Mouse (Mus musculus): Measurements from ENCODE around the gene A630076J17Rik. TPM values are rescaled to one million over a fixed set of nuclear protein-coding genes. Genes with fewer than 3 reads are reported as not detected.
A peak's percentile ranks its signal among the peaks of the same experiment; 100 is the strongest.

Gene A630076J17Rik
- total and polyA plus RNA-seq, 2 experiments from 2014 or later = 0.11 TPM; not detected in 1

DNA sequence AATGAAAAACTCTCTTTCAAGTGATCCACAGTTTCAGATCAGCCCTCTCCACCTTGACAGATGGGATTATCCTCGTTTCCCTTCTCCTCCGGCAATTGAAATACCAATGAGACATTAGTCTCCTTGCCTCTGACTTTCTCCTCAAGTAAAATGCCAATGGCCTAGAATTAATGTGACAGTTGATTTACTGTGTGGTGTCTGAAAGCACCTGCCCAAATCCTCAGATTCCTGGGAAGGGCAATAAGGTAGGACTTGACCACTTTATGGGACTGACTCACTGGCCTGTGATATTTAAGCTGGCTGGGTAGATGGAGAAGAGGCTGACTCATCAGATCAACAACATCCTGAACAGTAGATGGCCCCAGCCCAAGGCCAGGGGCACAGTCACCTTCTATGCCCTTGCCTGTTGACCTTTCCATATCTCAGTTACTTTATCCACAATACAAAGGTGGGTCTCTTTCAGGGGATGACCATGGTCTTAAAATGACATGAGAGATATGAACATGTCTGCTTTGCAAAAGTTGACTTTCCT, 36.5 kb downstream of the A630076J17Rik start:
- DNase-seq (ENCODE audit: low spot score) = no peak
- 74% methylated on average over 2 of the region's 2 CpGs for WGBS

DNA sequence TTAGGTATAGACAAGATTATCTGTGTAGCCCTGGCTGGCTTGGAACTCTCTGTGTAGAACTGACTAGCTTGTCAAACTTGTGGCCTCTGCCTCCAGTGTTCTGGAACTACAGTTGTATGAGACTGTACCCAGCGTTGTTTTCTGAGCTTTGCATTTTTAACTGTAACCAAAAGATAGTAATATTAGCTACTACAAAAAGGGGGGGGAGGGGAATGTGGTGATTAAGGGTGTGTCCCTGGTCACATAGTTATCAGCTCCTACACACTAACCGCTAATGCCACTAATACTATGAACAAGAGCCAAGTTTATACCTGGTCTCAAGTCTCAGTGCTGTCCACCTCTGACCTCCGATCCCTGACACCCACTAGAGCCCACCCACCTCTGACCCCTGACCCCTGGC, 42.0 kb downstream of the A630076J17Rik start:
- H3K36me3 ChIP-seq (replicated peaks; ENCODE audit: control insufficient read depth, insufficient read depth, low read length) = no peaks in the 10 kb centered on the region
- 74% methylated on average over 3 of the region's 3 CpGs for WGBS
- no peaks in the 10 kb centered on the region for H3K27me3 ChIP-seq (ENCODE audit: control insufficient read depth, insufficient read depth, low read length)
- DNase-seq (ENCODE audit: low spot score) (no peak), ATAC-seq (ENCODE audit: insufficient read depth, low read depth) (no peak)
- TF ChIP-seq EP300 (IDR thresholded peaks at IDR 0.05; ENCODE audit: low read depth) (no peak), CTCF (IDR thresholded peaks at IDR 0.05; ENCODE audit: low read depth) (no peak)
- H3K4me2 ChIP-seq (ENCODE audit: low read depth, low read length) = no peak overlapping the region
- H3K4me1 ChIP-seq (ENCODE audit: control insufficient read depth, insufficient read depth) = no peaks in the 10 kb centered on the region
- no peak overlapping the region for H3K27ac ChIP-seq (ENCODE audit: low read depth)
- no peak overlapping the region for H3K9ac ChIP-seq (replicated peaks; ENCODE audit: low read depth, low read length)
- no peaks in the 10 kb centered on the region for H3K9me3 ChIP-seq (replicated peaks; ENCODE audit: control insufficient read depth, low read length)
- H3K4me3 ChIP-seq (ENCODE audit: low read depth, low read length) = no peak overlapping the region

More for the DNA sequence above, 36.5 kb downstream of the A630076J17Rik start:
- no peaks in the 10 kb centered on the region for H3K9me3 ChIP-seq (replicated peaks; ENCODE audit: control insufficient read depth, low read length)
- TF ChIP-seq CTCF (IDR thresholded peaks at IDR 0.05; ENCODE audit: low read depth) = no peak
- H3K27me3 ChIP-seq (ENCODE audit: control insufficient read depth, insufficient read depth, low read length) = no peaks in the 10 kb centered on the region
- no peak for ATAC-seq (ENCODE audit: insufficient read depth, low read depth)
- H3K36me3 ChIP-seq (replicated peaks; ENCODE audit: control insufficient read depth, insufficient read depth, low read length) = no peaks in the 10 kb centered on the region
- no peak overlapping the region for H3K9ac ChIP-seq (replicated peaks; ENCODE audit: low read depth, low read length)
- no peak overlapping the region for H3K4me3 ChIP-seq (ENCODE audit: low read depth, low read length)
- H3K4me2 ChIP-seq (ENCODE audit: low read depth, low read length) = no peak overlapping the region
- H3K4me1 ChIP-seq (ENCODE audit: control insufficient read depth, insufficient read depth) = no peaks in the 10 kb centered on the region
- H3K27ac ChIP-seq (ENCODE audit: low read depth) = no peak overlapping the region

DNA sequence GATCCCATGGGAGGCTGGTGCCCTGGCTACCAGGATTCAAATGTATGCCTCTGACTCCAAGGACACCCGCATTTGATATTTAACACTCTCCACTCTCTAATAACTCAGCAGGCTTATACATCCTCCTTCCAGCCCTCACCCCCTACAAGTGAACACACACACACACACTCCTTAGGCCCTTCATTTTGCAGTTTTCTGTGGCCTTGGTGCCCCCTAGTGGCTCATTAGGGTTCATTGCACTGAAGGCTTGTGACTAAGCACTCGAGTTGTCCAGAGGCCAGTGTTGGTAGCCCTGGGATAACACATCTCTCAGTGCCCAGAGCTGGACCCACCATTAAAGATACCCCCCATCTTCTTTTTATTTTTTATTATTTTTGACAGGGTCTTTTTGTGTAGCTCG, 43.4 kb downstream of the A630076J17Rik start:
- no peak overlapping the region for H3K27ac ChIP-seq (ENCODE audit: low read depth)
- DNase-seq (ENCODE audit: low spot score) = peak; percentile 61
- H3K36me3 ChIP-seq (replicated peaks; ENCODE audit: control insufficient read depth, insufficient read depth, low read length) = no peaks in the 10 kb centered on the region
- peak; percentile 65; the same call in 1 of the 2 replicates for ATAC-seq (ENCODE audit: insufficient read depth, low read depth)
- TF ChIP-seq CTCF (IDR thresholded peaks at IDR 0.05; ENCODE audit: low read depth) = peak; percentile 94
- no peak for TF ChIP-seq EP300 (IDR thresholded peaks at IDR 0.05; ENCODE audit: low read depth)
- H3K27me3 ChIP-seq (ENCODE audit: control insufficient read depth, insufficient read depth, low read length) = no peaks in the 10 kb centered on the region
- H3K9me3 ChIP-seq (replicated peaks; ENCODE audit: control insufficient read depth, low read length) = no peaks in the 10 kb centered on the region
- no peak overlapping the region for H3K4me3 ChIP-seq (ENCODE audit: low read depth, low read length)
- 8% methylated on average over 3 of the region's 3 CpGs for WGBS
- H3K9ac ChIP-seq (replicated peaks; ENCODE audit: low read depth, low read length) = no peak overlapping the region
- H3K4me1 ChIP-seq (ENCODE audit: control insufficient read depth, insufficient read depth) = peaks cover 3% of the 10 kb centered on the region; the same call in 1 of the 2 replicates
- H3K4me2 ChIP-seq (ENCODE audit: low read depth, low read length) = no peak overlapping the region

DNA sequence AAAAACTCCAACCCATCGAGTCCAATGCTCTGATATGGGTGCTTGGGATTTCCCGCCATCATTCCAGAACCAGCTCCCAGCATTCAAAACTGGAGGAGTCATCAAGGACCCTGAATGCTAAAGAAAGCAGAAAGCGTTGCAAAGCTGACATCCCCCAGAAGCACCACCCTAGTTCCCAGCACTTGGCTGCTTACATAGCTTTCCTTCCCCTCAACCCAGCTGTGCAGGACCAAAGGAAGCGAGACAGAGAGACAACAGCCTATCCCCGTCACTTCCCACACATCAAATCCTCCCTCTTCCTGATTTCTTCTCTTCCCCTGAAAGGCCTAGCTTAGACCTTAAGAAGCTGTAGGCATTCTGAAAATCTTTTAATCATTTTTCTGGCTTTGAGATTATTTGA, 44.9 kb downstream of the A630076J17Rik start:
- no peak for ATAC-seq (ENCODE audit: insufficient read depth, low read depth)
- Histone ChIP-seq H3K36me3 (replicated peaks; ENCODE audit: control insufficient read depth, insufficient read depth, low read length) (no peaks in the 10 kb centered on the region), H3K9ac (replicated peaks; ENCODE audit: low read depth, low read length) (no peak overlapping the region), H3K27me3 (ENCODE audit: control insufficient read depth, insufficient read depth, low read length) (no peaks in the 10 kb centered on the region), H3K4me1 (ENCODE audit: control insufficient read depth, insufficient read depth) (peaks cover 13% of the 10 kb centered on the region), H3K27ac (ENCODE audit: low read depth) (no peak overlapping the region), H3K4me2 (ENCODE audit: low read depth, low read length) (no peak overlapping the region), H3K9me3 (replicated peaks; ENCODE audit: control insufficient read depth, low read length) (no peaks in the 10 kb centered on the region), H3K4me3 (ENCODE audit: low read depth, low read length) (no peak overlapping the region)
- WGBS = 41% methylated on average over 5 of the region's 5 CpGs
- TF ChIP-seq CTCF (IDR thresholded peaks at IDR 0.05; ENCODE audit: low read depth) (no peak), EP300 (IDR thresholded peaks at IDR 0.05; ENCODE audit: low read depth) (no peak)
- DNase-seq (ENCODE audit: low spot score) = no peak

DNA sequence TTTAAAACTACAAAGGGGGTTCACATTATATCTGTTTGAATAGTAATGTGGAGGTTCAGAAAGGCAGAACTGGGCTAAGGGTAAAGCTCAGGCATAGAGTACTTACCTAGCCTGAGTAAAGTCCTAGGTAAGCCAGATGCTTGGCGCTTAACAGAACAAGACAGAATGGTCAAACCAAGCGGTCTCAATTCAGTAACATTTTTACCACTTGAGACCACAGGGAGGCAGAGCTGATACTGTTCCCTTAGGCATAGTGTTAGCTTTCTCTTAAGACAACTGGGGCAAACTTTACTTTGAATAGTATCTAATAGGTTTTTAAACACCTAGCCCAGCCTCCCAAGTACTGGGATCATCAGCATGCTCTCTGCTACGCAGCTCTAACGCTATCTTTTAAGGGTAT, 45.6 kb downstream of the A630076J17Rik start:
- Histone ChIP-seq H3K36me3 (replicated peaks; ENCODE audit: control insufficient read depth, insufficient read depth, low read length) (no peaks in the 10 kb centered on the region), H3K4me3 (ENCODE audit: low read depth, low read length) (no peak overlapping the region), H3K4me1 (ENCODE audit: control insufficient read depth, insufficient read depth) (peaks cover 14% of the 10 kb centered on the region), H3K4me2 (ENCODE audit: low read depth, low read length) (no peak overlapping the region), H3K27me3 (ENCODE audit: control insufficient read depth, insufficient read depth, low read length) (no peaks in the 10 kb centered on the region), H3K9ac (replicated peaks; ENCODE audit: low read depth, low read length) (no peak overlapping the region), H3K27ac (ENCODE audit: low read depth) (no peak overlapping the region), H3K9me3 (replicated peaks; ENCODE audit: control insufficient read depth, low read length) (no peaks in the 10 kb centered on the region)
- DNase-seq (ENCODE audit: low spot score) (no peak), ATAC-seq (ENCODE audit: insufficient read depth, low read depth) (no peak)
- 56% methylated on average over 4 of the region's 4 CpGs for WGBS
- TF ChIP-seq EP300 (IDR thresholded peaks at IDR 0.05; ENCODE audit: low read depth) = no peak
- TF ChIP-seq CTCF (IDR thresholded peaks at IDR 0.05; ENCODE audit: low read depth) = peak; percentile 29; the same call in 1 of the 2 replicates

DNA sequence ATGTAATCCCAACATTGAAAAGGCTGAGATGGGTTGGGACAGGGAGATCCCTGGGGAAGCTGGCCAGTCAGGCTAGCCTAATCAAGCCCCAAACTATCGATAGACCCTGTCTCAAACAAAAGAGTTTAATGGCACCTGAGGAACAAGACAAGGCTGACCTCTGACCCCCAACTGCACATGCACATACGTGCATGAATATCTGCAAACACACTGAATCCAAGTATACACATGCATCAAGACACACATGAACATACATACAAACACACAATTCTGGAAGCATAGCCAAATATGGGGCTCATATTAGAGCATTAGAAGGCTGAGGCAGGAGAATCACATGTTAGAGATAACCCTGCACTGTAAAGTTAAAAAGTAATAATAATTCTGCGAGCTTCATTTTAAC, 46.2 kb downstream of the A630076J17Rik start:
- WGBS = 78% methylated on average over 3 of the region's 3 CpGs
- H3K4me1 ChIP-seq (ENCODE audit: control insufficient read depth, insufficient read depth) = peaks cover 14% of the 10 kb centered on the region
- H3K4me2 ChIP-seq (ENCODE audit: low read depth, low read length) = no peak overlapping the region
- H3K27ac ChIP-seq (ENCODE audit: low read depth) = no peak overlapping the region
- H3K27me3 ChIP-seq (ENCODE audit: control insufficient read depth, insufficient read depth, low read length) = no peaks in the 10 kb centered on the region
- DNase-seq (ENCODE audit: low spot score) = no peak
- peaks cover 3% of the 10 kb centered on the region; the same call in 1 of the 2 replicates for H3K36me3 ChIP-seq (replicated peaks; ENCODE audit: control insufficient read depth, insufficient read depth, low read length)
- no peaks in the 10 kb centered on the region for H3K9me3 ChIP-seq (replicated peaks; ENCODE audit: control insufficient read depth, low read length)
- TF ChIP-seq CTCF (IDR thresholded peaks at IDR 0.05; ENCODE audit: low read depth) (no peak), EP300 (IDR thresholded peaks at IDR 0.05; ENCODE audit: low read depth) (no peak)
- H3K9ac ChIP-seq (replicated peaks; ENCODE audit: low read depth, low read length) = no peak overlapping the region
- no peak for ATAC-seq (ENCODE audit: insufficient read depth, low read depth)
- no peak overlapping the region for H3K4me3 ChIP-seq (ENCODE audit: low read depth, low read length)
